1 mouse cellular context compared by ENCODE assay signal in genomic region chr16:44716305-44717140, GRCm38 (mm10).
TF ChIP-seq lines count a peak whose summit lies in the region.

No protein-coding gene starts in this region.

TF ChIP-seq in MEL, 35 proteins besides CTCF, POLR2A, EP300 and RAD21 (continued from another document):
- TF ChIP-seq SIN3A (IDR thresholded peaks at IDR 0.05; ENCODE audit: low read length) (0 out of 2 replicates have a peak, but pooled peaks have one; percentile 20), ZC3H11A (IDR thresholded peaks at IDR 0.05; ENCODE audit: low read depth, low read length) (peak; percentile 66), USF1 (IDR thresholded peaks at IDR 0.05; ENCODE audit: low read depth, low read length) (no peak), JUND (IDR thresholded peaks at IDR 0.05; ENCODE audit: low read depth, low read length) (no peak), POLR2AphosphoS2 (IDR thresholded peaks at IDR 0.05; ENCODE audit: low read length) (0 out of 2 replicates have a peak, but pooled peaks have one; percentile 24)
TF ChIP-seq in MEL: peak in this region for 4.
